Mouse (Mus musculus) adipocyte (in vitro differentiated cells): Measurements from ENCODE around the gene Ubtf.

ENCODE experiments used
- DNase-seq: peaks from one replicate; pipeline ENCODE4 v3.0.0-alpha.2; 2016; ENCODE audit warnings: low spot score

Ubtf gene

DNA sequence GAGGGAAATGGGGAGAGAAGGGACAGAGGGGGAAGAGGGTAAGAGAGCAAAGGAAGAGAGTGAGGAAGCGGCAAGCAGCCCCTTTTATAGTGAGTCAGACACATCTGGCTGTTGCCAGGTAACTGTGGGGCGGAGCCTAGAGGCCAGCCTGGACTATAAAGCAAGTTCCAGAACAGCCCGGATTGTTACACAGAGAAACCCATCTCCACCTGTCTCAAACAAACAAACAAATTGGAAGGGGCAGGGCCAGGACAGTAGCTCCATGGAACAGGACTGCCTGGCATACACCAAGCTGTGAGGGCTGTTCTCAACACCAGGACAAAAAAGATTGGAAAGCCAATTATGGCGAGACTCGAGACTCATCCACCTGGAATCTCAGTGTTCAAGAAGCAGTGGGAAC lies 27.4 kb upstream of the Ubtf start:
- DNase-seq, result no peak

DNA sequence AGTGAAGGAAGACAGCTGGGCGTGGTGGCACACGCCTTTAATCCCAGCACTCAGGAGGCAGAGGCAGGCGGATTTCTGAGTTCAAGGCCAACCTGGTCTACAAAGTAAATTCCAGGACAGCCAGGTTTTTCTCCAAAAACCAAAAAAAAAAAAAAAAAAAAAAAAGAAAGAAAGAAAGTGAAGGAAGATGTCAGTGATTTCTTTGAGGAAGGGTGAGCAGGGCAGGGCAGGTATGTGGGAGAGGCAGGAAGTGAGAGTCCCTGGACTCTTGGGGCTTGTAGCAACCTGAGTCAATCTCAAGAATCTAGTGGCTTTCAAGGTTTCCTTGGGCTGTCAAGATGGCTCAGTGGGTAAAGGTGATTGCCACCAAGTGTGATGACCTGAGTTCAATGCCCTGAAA lies 24.9 kb upstream of the Ubtf start:
- DNase-seq, result no peak

DNA sequence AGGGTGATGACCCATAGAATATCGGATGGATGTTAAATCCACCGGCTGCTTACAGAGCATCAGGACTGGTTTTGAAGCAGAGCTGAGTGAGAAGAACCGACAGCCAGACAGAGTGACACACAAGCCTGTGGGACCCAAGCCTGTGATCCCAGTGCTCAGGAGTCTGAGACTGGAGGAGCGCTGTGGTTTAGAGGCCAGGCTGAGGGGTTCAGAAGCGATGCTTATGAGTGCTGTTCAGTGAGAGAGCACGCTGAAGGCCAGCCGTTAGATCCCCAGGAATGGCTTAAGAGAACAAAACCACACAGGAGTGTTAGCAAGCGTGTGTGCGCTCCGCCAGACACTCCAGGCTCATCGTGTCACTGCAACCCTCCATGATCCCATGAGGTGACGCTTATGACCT lies 23.2 kb upstream of the Ubtf start:
- DNase-seq, result no peak

DNA sequence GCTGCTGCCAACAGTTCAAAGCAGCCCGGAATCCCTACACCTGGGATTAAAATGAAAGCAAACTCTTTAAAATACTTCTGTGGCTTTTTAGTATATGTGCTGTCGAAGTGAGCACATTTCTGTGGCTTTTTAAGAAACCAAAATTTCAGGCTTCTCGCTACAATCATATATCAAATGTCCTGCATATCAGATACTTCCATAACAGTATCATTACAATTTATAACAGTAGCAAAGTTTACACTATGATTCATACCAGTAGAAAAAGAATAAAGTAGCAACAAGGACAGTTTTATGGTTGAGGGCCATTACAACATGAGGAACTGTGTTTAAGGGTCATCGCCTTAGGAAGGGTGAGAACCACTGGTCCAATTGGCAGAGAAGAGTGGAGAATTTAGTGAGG lies 21.6 kb upstream of the Ubtf start:
- no peak for DNase-seq

DNA sequence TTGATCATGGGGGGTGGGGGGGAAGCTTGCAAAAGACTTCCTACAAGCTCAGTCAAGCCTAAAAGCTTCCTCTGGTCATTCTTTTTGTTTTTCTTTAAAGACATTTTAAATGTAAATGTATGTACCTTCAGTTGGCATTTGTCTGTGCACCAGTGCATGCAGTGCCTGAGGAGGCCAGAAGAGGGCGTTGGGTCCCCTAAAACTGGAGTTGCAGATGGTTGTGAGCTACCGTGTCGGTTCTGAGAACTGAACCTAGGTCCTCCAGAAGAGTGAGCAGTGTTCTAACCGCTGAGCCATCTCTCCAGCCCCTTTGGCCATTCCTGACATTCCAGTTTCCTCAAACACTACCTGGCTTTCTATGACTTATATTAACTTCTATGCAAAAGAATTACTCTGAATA lies 20.1 kb upstream of the Ubtf start:
- DNase-seq, result no peak

DNA sequence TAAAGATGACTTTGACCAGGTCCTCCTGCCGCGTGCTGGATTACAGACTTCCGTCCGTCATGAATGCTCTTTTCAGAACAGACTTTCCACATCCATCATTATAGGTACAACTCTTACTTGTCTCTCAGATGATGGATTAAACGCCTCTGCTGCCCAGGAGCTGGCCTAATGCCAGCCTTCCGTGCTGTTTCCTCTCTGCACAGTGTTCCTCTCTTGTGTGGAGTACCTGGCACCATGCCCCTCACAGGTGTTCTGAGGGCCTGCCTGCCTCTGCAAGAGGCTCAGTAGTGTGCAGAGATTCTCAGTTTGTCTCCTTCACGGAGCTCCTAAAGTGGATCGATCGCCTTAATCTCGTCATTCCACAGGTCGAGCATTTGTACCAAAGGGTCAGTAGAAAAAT lies 19.7 kb upstream of the Ubtf start:
- DNase-seq, result no peak

DNA sequence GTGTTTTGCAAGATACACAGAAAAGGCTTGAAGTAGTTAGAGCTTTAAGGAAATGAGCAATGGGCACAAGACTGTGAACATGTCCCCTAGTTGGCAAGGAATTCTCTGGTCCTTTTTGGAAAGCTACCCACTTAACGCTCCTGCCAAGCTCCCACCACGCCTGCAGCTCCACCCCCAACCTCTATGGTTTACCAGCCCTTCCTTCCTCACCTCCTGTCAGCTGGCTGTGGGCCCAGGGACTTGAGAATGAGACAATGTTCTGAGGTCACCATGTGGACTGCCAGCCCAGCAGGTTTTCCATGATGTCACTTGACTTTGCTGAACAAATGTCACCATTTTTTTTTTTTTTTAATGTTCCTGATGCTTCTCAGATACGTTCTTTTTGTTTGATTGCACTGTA lies 19.0 kb upstream of the Ubtf start:
- peak; percentile 98 for DNase-seq

DNA sequence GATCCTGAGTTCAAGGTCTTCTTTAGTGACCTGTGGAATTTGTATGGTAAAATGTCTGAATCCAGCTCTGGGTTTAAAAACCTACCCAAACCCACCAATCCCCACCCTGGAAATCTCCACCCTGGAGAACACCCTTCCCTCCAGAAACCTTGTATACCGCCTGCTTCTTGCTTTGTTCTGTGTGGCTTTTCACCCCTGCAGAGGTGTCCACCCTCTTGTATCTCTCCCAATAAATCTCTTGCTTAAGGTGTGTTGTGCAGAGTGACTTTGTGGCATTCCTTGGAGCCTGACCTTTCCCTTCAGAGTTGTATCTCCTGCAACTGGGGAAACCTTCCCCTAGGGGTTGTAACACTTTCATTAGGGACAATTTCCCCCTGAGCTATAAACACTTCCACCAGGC lies 18.4 kb upstream of the Ubtf start:
- no peak for DNase-seq

DNA sequence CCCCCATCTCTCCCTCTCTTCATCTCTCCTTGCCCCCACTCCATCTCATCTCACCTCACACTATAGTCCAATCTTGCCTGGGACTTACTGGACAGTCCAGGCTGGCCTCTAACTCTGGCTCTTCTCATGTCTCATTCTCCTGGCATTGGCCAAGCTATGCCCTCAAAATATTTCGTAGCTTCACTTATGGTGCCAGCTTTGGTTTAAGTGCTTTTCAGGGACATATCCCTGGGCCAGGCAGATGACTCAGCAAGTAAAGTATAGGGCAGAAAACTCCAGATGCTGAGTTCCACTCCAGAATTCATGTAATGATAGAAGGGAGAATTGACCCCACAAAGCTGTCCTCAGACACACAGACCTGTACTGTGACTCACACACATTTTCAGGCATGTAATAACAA lies 16.6 kb upstream of the Ubtf start:
- peak; percentile 55 for DNase-seq

DNA sequence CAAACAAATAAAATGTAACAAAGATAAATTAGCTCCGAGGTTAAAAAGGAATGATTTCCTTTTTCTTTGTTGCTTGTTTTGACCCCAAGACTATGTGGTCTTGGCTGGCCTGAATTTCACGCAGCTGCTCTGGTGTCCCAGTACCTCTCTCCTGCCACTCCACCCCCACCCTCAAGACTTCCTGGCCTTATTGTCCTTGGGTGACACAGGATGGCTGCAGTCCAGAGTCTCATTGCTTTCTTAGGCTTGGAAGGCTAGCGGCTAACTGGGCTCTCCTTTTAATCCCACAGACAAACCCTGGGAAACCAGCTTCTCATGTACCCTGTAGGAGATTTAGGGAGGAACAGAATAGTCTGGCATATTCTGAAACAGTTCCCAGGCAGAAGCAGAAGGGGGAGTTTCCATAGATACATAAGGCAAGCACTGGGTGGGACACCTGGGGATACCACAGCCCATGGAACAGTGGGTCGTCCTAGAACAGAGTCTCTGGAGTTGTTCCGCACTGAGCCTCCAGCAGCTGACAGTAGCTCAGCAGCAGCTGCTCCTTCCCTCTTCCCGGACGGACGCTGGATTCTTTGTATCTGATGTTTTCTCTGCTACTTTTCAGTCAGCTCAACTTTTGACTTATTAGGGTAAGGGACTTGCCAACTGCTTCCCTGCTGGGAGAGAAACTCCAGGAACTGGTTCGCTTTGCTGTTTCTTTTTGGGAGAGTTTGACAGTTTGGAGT lies 15.6 kb upstream of the Ubtf start:
- DNase-seq, result peak; percentile 78

DNA sequence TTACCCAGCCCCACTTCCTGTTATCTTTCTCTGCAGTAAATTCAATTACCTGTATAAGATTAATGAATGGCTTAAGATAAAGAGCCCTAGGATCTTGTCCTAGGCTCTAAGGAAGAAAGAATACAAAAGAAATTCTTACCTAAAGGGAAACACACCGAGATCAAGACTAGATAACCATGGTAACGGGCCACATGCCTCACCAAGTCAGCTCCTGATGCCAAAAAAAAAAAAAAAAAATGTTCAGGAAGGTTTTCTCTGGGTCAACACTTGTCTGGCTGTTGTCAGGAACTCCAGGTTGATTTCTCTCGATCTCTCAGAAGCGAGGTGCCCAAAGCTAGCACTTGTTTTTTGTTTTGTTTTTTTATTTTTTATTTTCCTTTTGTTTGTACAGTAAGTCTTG lies 14.5 kb upstream of the Ubtf start:
- no peak for DNase-seq

DNA sequence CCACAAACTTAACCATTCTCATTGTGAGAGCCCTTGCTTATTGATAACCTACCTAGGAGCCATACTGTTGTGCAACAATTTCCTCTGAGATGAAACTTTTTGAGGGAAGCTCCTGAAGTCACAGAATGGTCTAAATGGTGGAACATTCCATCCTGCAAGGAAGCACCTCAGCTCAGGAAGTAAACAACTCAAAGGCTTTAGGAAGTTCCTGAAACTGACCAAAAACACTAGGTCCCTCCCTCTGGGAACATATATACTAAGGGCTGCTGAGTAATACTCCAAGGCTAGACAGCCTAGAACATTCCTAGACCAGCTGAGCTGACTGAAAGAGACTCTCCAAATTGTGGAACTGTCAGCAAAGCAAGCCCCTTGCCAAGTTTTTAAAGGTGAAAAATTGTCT lies 13.5 kb upstream of the Ubtf start:
- DNase-seq, result no peak

DNA sequence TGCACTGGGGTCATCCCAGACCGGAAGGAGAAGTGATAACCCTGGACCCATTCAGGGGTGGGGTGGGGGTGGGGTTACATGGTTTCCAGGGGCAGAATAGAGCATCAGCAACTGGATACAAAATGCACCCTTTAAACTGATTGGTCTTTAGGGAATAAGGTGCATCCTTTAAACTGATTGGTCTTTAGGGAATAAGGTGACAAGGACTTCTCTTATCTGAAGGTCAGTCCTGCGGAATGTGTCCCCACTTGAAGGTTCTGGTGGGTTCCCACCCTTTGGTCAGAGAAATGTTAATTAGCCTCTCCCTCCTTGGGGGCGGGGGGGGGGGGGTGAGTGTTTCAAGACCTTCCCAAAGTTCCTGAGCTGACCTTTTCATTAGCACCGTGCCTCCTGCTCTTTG lies 12.3 kb upstream of the Ubtf start:
- no peak for DNase-seq

DNA sequence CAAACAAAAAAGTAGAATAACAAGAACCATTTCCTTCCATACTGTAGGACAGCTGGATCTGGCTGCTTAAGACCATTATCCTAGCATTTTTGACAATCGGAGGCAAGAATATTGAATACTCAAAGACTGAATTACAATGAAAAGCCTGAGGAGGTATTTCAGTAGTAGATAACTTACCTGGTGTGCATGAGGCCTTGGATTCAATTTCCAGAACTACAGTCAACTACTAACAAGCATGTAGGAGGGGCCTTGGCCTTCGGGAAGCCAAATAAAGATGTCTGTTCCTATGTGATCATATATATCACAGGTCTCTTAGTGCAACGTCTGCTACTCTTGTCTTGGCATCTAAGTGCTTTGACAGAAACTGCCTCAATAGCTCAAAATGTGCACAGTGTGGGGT lies 10.5 kb upstream of the Ubtf start:
- no peak for DNase-seq

DNA sequence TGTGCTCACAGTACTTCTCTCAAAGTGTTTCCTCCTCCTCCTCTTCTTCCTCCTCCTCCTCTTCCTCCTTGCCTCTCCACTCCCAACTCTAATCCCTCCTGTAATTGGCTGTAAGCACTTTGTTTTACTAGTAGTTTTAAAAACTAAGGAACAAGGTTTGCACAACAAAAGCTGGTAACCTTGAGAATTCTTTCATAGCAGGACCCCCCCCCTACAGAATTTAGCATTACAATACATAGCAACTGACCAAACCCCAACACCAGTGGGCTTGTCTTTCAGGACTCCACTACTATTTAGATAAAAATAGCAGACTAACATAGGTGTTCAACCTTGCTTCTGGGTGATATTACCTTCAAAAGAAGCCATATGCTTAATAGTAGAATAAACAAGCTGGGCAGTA lies 10.0 kb upstream of the Ubtf start:
- DNase-seq, result no peak

DNA sequence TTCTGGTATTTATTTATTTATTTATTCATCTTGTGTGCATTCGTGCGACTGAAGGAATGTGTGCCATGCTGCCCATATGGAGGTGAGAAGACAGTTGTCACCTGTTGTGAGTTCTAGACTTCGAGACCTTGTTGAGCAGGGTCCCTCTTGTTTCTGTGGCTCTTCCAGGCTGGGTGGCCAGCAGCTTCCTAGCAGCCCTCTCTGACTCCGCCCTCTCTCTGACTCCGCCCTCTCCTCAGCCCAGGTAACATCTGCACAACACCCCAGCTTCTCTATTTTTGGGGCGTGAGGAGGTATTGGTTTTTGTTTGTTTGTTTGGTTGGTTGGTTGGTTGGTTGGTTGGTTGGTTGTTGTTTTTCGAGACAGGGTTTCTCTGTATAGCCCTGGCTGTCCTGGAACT lies 8.3 kb upstream of the Ubtf start:
- no peak for DNase-seq

DNA sequence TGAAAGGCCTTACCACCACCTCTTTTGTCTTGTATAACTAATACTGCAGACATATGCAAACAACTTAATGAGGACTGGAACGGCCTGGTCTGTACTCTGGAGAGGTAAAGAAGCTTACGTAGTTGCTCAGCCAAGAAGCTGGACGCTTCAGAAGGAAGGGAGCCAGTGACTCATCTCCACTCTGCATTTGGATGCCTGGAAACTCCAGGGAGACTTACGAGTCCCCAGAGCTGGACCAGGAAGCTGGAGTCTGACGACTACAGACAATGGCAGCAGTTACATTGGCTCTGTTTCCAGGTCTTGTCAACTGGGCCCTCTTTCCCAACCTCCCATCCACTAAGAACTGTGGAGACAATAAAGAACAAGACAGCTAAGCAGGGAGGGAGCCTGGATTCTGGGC lies 7.7 kb upstream of the Ubtf start:
- peak; percentile 65 for DNase-seq

DNA sequence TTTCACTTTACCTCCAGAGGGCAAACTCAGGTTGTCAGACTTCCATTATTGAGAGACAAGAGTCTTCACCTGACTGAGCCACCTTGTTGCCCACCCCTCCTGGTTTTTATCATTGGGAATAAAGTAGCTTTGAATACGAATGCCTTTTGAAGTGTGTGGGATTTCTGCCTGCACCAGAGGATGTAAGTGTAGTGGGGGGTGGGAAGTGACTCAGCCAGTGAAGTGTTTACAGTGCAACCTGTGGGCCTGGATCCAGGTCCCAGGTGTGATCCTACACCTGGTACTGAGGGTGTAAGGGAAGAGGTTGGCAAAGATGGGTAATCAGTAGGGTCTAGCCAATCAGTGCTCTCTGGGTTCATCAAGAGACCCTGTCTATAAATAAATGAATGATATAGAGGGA lies 4.0 kb upstream of the Ubtf start:
- DNase-seq, result no peak

DNA sequence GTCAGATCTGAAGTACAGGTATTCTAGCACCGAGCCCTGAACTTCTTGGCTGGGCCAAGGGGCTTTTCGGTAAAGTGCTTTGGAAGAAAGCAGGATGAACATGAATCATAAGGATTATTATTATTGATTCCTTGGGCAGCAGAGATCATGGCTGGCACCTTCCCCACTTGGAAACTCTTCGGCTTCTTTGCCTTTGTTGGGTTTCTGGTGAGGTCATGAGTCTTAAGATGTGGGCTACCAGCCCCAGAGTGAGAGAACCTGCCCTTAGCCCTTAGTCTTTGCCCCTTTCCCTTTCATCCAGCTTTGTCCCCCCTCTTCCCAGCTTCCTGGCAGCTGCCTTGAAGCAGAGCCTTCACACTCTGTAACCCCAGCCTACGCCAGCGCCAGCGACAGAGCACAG lies 2.4 kb upstream of the Ubtf start:
- no peak for DNase-seq

DNA sequence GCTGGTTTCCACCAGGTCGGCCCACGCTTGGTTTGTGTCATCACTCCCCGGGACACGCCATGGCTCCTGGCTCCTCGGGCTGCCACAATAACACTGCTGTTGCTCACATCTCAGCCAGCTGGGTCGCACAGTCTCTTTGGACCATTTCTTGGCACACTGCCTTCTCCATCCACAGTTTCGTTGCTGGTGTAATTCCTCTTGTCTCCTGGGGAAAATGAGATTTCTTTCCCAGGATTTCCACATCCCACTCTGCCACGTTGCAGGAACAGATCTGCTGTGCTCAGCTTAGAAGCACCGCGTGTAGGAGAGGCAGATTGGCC lies 1.1 kb upstream of the Ubtf start:
- DNase-seq, result peak; percentile 98

DNA sequence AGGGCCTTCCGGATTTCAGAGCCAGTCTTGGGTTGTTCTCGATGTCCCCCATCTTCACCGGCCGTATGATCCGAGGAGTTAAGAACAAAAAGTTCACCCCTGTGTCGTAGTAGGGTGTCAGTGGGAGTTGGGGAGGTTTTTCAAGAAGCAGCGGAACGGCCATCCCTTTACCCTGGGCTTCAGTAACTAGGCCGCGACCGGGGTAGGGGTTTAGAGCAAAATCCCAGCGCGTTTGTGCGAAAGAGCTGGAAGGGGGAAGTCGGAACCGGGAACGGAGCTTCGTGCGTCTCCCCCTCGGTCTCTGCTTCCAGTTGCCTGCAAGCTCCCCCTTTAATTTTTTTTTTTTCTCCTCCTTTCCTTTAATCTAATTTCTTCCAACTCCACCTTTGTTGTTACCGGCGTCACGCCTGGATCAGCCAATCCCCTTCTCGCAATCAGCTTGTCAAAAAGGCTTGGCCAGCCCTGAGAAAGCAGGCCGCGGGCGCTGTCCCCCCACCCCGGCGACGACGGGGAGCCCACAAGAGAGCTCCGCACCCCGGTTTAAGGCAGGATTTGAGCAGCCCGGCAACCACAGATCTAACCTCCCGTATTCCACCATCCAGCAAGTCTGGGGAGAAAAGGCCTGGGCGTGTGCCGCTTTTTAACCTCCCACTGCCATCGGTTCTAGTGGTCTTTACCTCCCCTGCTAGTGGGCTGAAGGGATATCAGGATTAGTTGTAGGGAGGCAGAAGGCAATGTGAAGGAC lies 571 bp upstream of the Ubtf start:
- peak; percentile 87 for DNase-seq

DNA sequence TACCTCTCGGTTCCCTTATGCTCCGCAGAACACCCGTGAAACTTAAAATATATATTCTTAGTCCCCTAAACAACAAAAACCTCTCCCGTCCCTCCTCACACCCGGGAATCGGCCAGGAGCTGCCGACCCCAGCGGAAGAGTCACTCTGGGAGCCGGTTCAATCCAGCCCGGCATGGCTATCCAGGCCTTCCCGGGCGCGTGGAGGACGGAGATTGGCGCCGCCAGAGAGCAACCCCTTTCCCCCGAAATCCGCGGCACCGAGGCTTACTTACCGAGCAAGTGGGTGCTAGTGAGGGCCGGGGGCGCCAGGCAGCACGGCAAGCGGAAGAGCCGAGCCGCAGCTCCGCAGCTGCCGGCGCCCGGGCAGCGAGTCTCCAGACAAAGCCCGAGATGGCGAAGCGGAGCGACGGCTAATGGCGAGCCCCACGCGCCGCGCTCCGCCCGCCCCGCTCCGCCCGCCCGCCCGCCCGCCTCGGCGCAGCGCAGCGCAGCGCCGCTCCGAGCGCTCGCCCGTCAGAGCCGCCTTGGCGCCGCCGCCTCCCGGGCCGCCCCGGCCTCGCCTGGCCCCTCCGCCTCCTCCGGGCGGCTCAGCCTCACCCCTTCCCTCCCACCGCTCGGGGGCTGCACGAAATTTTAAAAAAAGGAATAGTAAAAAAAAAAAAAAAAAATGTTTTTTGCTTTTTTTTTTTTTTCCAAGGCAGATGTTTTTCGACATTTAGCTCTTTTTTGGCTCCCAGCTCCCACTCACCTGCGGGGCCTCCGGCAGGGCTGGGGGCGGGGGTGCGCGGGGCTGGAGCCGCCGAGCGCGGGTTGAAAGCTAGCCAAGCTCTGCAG lies 749 bp downstream of the Ubtf start:
- peak; percentile 58 for DNase-seq

DNA sequence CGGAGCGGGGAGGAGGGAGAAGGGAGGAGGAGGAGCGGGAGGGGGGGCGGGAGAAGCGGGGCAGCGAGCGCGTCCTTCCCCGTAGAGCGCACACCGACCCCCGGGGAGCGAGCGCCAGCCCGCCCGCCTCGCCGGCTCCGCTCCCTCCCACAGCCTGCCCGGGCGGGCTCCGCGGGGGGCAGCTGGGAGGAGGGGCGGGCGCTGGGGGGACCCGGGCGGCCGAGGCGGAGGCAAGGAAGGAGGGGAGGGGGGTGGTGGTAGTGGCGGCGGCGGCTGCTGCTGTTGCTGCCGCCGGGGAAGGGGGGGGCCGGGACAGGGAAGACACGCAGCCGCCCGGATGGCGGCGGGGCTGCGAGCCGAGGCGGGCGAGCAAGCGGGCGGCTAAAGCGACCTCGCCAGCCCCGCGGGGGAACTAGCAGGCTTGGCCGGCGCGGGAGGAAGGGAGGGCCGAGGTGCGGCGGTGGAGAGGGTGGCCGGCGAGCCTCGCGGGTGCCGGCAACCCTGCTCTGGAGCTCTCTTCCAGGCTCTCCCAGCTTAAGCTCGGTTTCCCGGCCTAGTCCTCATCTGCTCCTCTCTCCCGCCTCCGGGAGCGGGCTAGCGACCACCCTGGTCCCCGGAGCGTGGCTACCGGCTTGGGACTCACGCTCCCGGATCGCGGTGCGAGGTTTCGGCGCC lies 1.5 kb downstream of the Ubtf start:
- peak; percentile 63 for DNase-seq
